ENCODE assay signal across 18 mouse cellular contexts in the genomic region with DNA sequence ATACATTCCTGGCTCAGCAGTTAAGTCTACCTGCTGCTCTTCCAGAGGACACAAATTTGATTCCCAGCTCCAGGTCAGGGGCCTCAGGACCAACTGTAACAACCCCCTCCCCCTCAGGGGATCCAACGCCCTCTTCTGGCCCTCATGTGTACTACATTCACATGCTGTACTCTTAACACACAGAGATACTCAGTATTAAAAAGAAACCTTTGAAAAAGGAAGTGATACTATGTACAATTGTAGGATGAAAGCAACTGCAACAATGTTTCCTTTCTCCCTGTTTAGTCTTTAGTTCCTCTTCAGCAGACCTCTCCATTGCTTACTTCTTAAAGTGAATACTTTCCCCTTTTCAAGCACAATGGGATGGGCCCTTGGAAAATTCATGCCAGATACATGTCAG. TPM values are rescaled to one million over a fixed set of nuclear protein-coding genes. Genes with fewer than 3 reads are reported as not detected.
A peak's percentile ranks its signal among the peaks of the same experiment; 100 is the strongest.
DNase-seq lines count a peak whose midpoint lies in the region; ATAC-seq and TF ChIP-seq lines count a peak whose summit lies in the region.
"Had no signal": no experiment of that assay in that cellular context is flagged by ENCODE, and none has a peak within 500 bp of the region (broad histone marks: within the 10 kb centered on the region; RNA-seq: fewer than 3 reads in every experiment).

No protein-coding gene starts in this region.

- H3K36me3 ChIP-seq in E14TG2a.4 (ENCODE audit: insufficient read depth, low read length), result no peaks in the 10 kb centered on the region
- H3K36me3 ChIP-seq: embryonic facial prominence, embryonic 15.5 days; hindbrain, embryonic 12.5 days; neural tube, embryonic 13.5 days had no signal

- ATAC-seq in common myeloid progenitor, adult 5-6 weeks (replicated peaks; ENCODE audit: low read depth, poor library complexity, severe bottlenecking), result peak; percentile 46; the same call in 1 of the 2 replicates
- no peak for ATAC-seq in frontal cortex, adult (ENCODE audit: low TSS enrichment)
- ATAC-seq: forebrain, embryonic 13.5 days; midbrain, embryonic 16.5 days had no signal

- H3K27me3 ChIP-seq in E14TG2a.4 (ENCODE audit: insufficient read depth, low read length), result no peaks in the 10 kb centered on the region; the same call in 1 of the 2 replicates
- H3K27me3 ChIP-seq: forebrain, embryonic 13.5 days; hindbrain, embryonic 12.5 days had no signal

- H3K27ac ChIP-seq in layer of hippocampus, adult 2 months, result no peak overlapping the region
- H3K27ac ChIP-seq: embryonic facial prominence, embryonic 15.5 days; forebrain, embryonic 13.5 days; hindbrain, embryonic 12.5 days; neural tube, embryonic 13.5 days had no signal

- peaks cover 11% of the 10 kb centered on the region for H3K4me1 ChIP-seq in E14TG2a.4 (replicated peaks; ENCODE audit: low read depth, low read length)
- H3K4me1 ChIP-seq: forebrain, embryonic 13.5 days had no signal

- H3K4me3 ChIP-seq in layer of hippocampus, adult 2 months, result no peak overlapping the region
- no peak overlapping the region for H3K4me3 ChIP-seq in E14TG2a.4 (replicated peaks; ENCODE audit: low read length)
- H3K4me3 ChIP-seq: embryonic facial prominence, embryonic 15.5 days; forebrain, embryonic 13.5 days; hindbrain, embryonic 12.5 days; neural tube, embryonic 13.5 days had no signal

- no peak for DNase-seq in layer of hippocampus, adult 2 months (ENCODE audit: low spot score in 2 of 2)
- DNase-seq in layer of hippocampus, adult 9-11 months, result no peak
- DNase-seq in A20 (ENCODE audit: low read depth, low spot score), result peak; percentile 71
- no peak for DNase-seq in urinary bladder, postnatal 36 days (ENCODE audit: low spot score in 2 of 2)
- no peak for DNase-seq in thymus, postnatal 36 days
- DNase-seq: adrenal gland, postnatal 25 days; gastrocnemius, postnatal 14 days; kidney, adult 18-20 months; lung, postnatal 36 days; retina, postnatal 1 day had no signal

- H3K9me3 ChIP-seq in E14TG2a.4 (ENCODE audit: low read length), result no peaks in the 10 kb centered on the region
- H3K9me3 ChIP-seq: embryonic facial prominence, embryonic 15.5 days; forebrain, embryonic 13.5 days; hindbrain, embryonic 12.5 days; neural tube, embryonic 13.5 days had no signal

- peak; percentile 54 for TF ChIP-seq CTCF in layer of hippocampus, adult 2 months (conservative IDR thresholded peaks at IDR 0.05)
- peak; percentile 56 for TF ChIP-seq CTCF in E14TG2a.4 (conservative IDR thresholded peaks at IDR 0.05; ENCODE audit: low read length)

RNA-seq across cellular contexts. Expression of gene Edem3, which starts 52.4 kb away (rescaled TPM):
- 10 to 100 TPM; 36.1 to 40.5 TPM for total RNA-seq in layer of hippocampus, adult 2 months (2021)
- total RNA-seq in common myeloid progenitor, adult 5-6 weeks (2017), result 33.3 and 35.5 TPM in 2 replicates
